Comparison of ENCODE assay signal across 8 mouse cellular contexts in the genomic region with DNA sequence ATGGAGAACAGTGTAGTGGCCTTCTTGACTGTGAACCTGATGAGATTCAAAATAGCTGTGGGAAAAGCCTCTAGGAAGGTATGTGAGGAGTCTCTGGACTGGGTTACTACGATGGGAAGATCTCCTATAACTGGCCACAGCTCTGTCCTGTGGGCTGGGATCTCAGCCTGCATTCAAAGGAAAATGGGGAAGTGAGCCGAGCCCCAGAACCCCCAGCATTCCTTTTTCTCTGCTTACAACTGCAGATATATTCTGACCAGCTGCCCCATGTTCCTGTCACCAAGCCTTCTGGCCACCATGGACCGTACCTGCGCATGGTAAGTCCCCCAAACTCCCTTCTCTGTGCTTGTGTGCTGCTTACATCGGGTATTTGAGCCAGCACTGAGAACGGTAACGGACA. TPM values are rescaled to one million over a fixed set of nuclear protein-coding genes. Genes with fewer than 3 reads are reported as not detected.
DNase-seq lines count a peak whose midpoint lies in the region; ATAC-seq lines count a peak whose summit lies in the region.

A gene (plus strand): TSS at position 218 of the 400 bp plus-strand sequence.

- WGBS in neural tube, embryonic 11.5 days = 79% methylated on average over 7 of the region's 7 CpGs
- 82% methylated on average over 7 of the region's 7 CpGs for WGBS in limb, embryonic 12.5 days

- no peaks in the 10 kb centered on the region for H3K36me3 ChIP-seq in neural tube, embryonic 11.5 days (ENCODE audit: control insufficient read depth, insufficient read depth, low read length)
- no peaks in the 10 kb centered on the region for H3K36me3 ChIP-seq in limb, embryonic 12.5 days

- H3K27ac ChIP-seq in neural tube, embryonic 11.5 days (ENCODE audit: low read depth, low read length) = no peak within 1 kb of the TSS
- no peak within 1 kb of the TSS for H3K27ac ChIP-seq in limb, embryonic 12.5 days

- no peak within 1 kb of the TSS for H3K4me3 ChIP-seq in neural tube, embryonic 11.5 days (ENCODE audit: low read depth, low read length)
- H3K4me3 ChIP-seq in limb, embryonic 12.5 days (replicated peaks) = no peak within 1 kb of the TSS

- H3K4me2 ChIP-seq in neural tube, embryonic 11.5 days (ENCODE audit: low read depth) = no peak within 1 kb of the TSS
- H3K4me2 ChIP-seq in limb, embryonic 12.5 days = no peak within 1 kb of the TSS

- DNase-seq in neural tube, embryonic 11.5 days (ENCODE audit: low spot score) = no peak
- no peak for DNase-seq in neural tube, embryonic 10.5 days (ENCODE audit: extremely low spot score, low spot score)
- DNase-seq in heart, postnatal 25 days (ENCODE audit: low spot score) = no peak
- no peak for DNase-seq in cerebellum, adult 11-12 months
- no peak for DNase-seq in cerebellum, adult 11 months

- H3K27me3 ChIP-seq in neural tube, embryonic 11.5 days (ENCODE audit: control insufficient read depth, insufficient read depth, low read length) = no peaks in the 10 kb centered on the region
- H3K27me3 ChIP-seq in limb, embryonic 12.5 days = no peaks in the 10 kb centered on the region

- no peaks in the 10 kb centered on the region for H3K9me3 ChIP-seq in neural tube, embryonic 11.5 days (ENCODE audit: control insufficient read depth, low read length)
- H3K9me3 ChIP-seq in limb, embryonic 12.5 days = no peaks in the 10 kb centered on the region

- no peak within 1 kb of the TSS for H3K9ac ChIP-seq in neural tube, embryonic 11.5 days (ENCODE audit: low read length)
- H3K9ac ChIP-seq in limb, embryonic 12.5 days (replicated peaks) = no peak within 1 kb of the TSS

- ATAC-seq in neural tube, embryonic 11.5 days (ENCODE audit: insufficient read depth, low FRiP score, low TSS enrichment) = no peak
- ATAC-seq in erythroblast, adult 5-6 weeks (replicated peaks; ENCODE audit: low FRiP score, poor library complexity, severe bottlenecking) = no peak
- ATAC-seq in limb, embryonic 12.5 days (ENCODE audit: insufficient number of reproducible peaks, insufficient read depth, low FRiP score, low TSS enrichment, low read depth) = no peak
- no peak for ATAC-seq in neutrophil, adult 5-6 weeks (ENCODE audit: extremely low read depth, insufficient number of reproducible peaks, low FRiP score, poor library complexity, severe bottlenecking)

- peaks cover 5% of the 10 kb centered on the region; the same call in 1 of the 2 replicates for H3K4me1 ChIP-seq in neural tube, embryonic 11.5 days (ENCODE audit: control insufficient read depth, insufficient read depth, low read length)
- H3K4me1 ChIP-seq in limb, embryonic 12.5 days (replicated peaks) = peaks cover 23% of the 10 kb centered on the region

- intact Hi-C loops in heart, postnatal 25 days (cut with DNase I) = no loop called here

RNA-seq across cellular contexts. Expression of the gene that starts here (rescaled TPM):
- polyA plus RNA-seq in neural tube, embryonic 11.5 days (2014; fragmentation: Nextera tagmentation; extraction: Ambion mirVana) = 19.5 and 21.1 TPM in 2 replicates
- total RNA-seq in erythroblast, adult 5-6 weeks (2015; ENCODE audit: low replicate concordance) = 4.2 and 14.2 TPM in 2 replicates
- total RNA-seq in erythroblast, adult 5-6 weeks (2017; ENCODE audit: low replicate concordance) = 3.2 and 10.7 TPM in 2 replicates
- 10 to 100 TPM; 16.0 TPM for total RNA-seq in heart, postnatal 25 days (2021)
- 24.8 and 25.5 TPM in 2 replicates for polyA plus RNA-seq in limb, embryonic 12.5 days (2016; fragmentation: Nextera tagmentation; extraction: Ambion mirVana)
- 9.1 and 10.0 TPM in 2 replicates for total RNA-seq in neutrophil, adult 5-6 weeks (2017)
